Mouse (Mus musculus) heart, embryonic 16.5 days (tissue): ENCODE data around the gene Sh3gl1. TPM values are rescaled to one million over a fixed set of nuclear protein-coding genes. Genes with fewer than 3 reads are reported as not detected.
"Not testable (repeated sequence)": the region's sequence is repeated elsewhere in the genome, so short reads cannot be mapped to it uniquely, and the experiment has no call there.

ENCODE experiments used
- ATAC-seq: fragments of 200-750 bp; cut with Nextera tagmentation; replicated peaks from 2 replicates; pipeline ENCODE4 v1.8.0; 2017; ENCODE audit warnings: moderate number of reproducible peaks; ENCODE audit not compliant: insufficient read depth, low FRiP score; ENCODE audit errors: extremely low read depth
- H3K27ac ChIP-seq: fragments of 300-500 bp; sonication (generic); 2 replicates; pipeline ENCODE4 v1.5.1; 2014; ENCODE audit warnings: mild to moderate bottlenecking, low read length, control low read depth, moderate library complexity
- H3K27me3 ChIP-seq: fragments of 300-500 bp; sonication (generic); 2 replicates; pipeline ENCODE4 v1.6.1; 2014; ENCODE audit warnings: low read length, mixed read lengths; ENCODE audit not compliant: control insufficient read depth, insufficient read depth
- H3K36me3 ChIP-seq: fragments of 300-500 bp; sonication (generic); 2 replicates; pipeline ENCODE4 v1.6.1; 2014; ENCODE audit not compliant: control insufficient read depth, insufficient read depth
- H3K4me1 ChIP-seq: fragments of 300-500 bp; sonication (generic); 2 replicates; pipeline ENCODE4 v1.6.1; 2014; ENCODE audit warnings: low read length, mixed read lengths; ENCODE audit not compliant: control insufficient read depth, insufficient read depth
- H3K4me2 ChIP-seq: fragments of 300-500 bp; sonication (generic); 2 replicates; pipeline ENCODE4 v1.6.1; 2014; ENCODE audit warnings: low read depth, mild to moderate bottlenecking, control low read depth, low read length
- H3K4me3 ChIP-seq: fragments of 300-500 bp; sonication (generic); 2 replicates; pipeline ENCODE4 v1.5.1; 2014; ENCODE audit warnings: mild to moderate bottlenecking, control low read depth, low read length
- H3K9ac ChIP-seq: fragments of 300-500 bp; sonication (generic); 2 replicates; pipeline ENCODE4 v1.6.1; 2014; ENCODE audit warnings: low read length, control low read depth
- H3K9me3 ChIP-seq: fragments of 300-500 bp; sonication (generic); replicated peaks from 2 replicates; pipeline ENCODE4 v1.6.1; 2016; ENCODE audit warnings: low read length; ENCODE audit not compliant: control insufficient read depth
- WGBS: fragments of 180-500 bp; shearing (Covaris S2); extraction: QIAGEN DNeasy Blood & Tissue Kit; methylation state at CpG from one replicate; pipeline ENCODE4 v1.1.7; 2014; 5-methylcytosine and 5-hydroxymethylcytosine counted together
- polyA plus RNA-seq: library from polyadenylated mRNA; unstranded; fragments of >200 nt; fragmentation: Nextera tagmentation; extraction: Ambion mirVana; gene quantifications from 2 replicates; pipeline ENCODE4 v1.2.1, GENCODE M21; 2015

Gene Sh3gl1
- polyA plus RNA-seq, result 81.1 and 82.8 TPM in 2 replicates

GRCm38 (mm10) chr17:56036176-56036900 lies at the start of gene Sh3gl1:
TSS of gene Sh3gl1 (minus strand) at chr17:56036635.
- WGBS, result under 1% methylated on average over 74 of the region's 74 CpGs
- Histone ChIP-seq H3K27me3 (no peaks in the 10 kb centered on the region), H3K9me3 (no peaks in the 10 kb centered on the region), H3K27ac (peak within 1 kb of the TSS; percentile 94), H3K4me1 (peaks cover 33% of the 10 kb centered on the region), H3K4me3 (peak within 1 kb of the TSS; percentile 96), H3K36me3 (no peaks in the 10 kb centered on the region; the same call in 1 of the 2 replicates), H3K9ac (peak within 1 kb of the TSS; percentile 99), H3K4me2 (peak within 1 kb of the TSS; percentile 79)
- peak; percentile 91 for ATAC-seq

- H3K27ac ChIP-seq, result no peak overlapping the region
- no peak for ATAC-seq
- peak overlapping the region; percentile 97 for H3K4me3 ChIP-seq
- peak overlapping the region; percentile 85 for H3K4me2 ChIP-seq
- H3K4me1 ChIP-seq, result peaks cover 16% of the 10 kb centered on the region
- H3K27me3 ChIP-seq, result no peaks in the 10 kb centered on the region
- 11% methylated on average over 8 of the region's 8 CpGs for WGBS
- H3K36me3 ChIP-seq, result peaks cover 10% of the 10 kb centered on the region; the same call in 1 of the 2 replicates
- peak overlapping the region; percentile 95 for H3K9ac ChIP-seq
- H3K9me3 ChIP-seq, result no peaks in the 10 kb centered on the region
Observed at GRCm38 (mm10) chr17:56080781-56081585, 44.5 kb upstream of the Sh3gl1 start.

GRCm38 (mm10) chr17:56079921-56080320 lies 43.5 kb upstream of the Sh3gl1 start:
- Histone ChIP-seq H3K36me3 (peaks cover 10% of the 10 kb centered on the region; the same call in 1 of the 2 replicates), H3K9ac (peak overlapping the region; percentile 95), H3K27ac (peak overlapping the region; percentile 79), H3K4me1 (peaks cover 23% of the 10 kb centered on the region), H3K9me3 (no peaks in the 10 kb centered on the region), H3K27me3 (no peaks in the 10 kb centered on the region), H3K4me2 (peak overlapping the region; percentile 85), H3K4me3 (peak overlapping the region; percentile 97)
- ATAC-seq, result no peak
- under 1% methylated on average over 11 of the region's 11 CpGs for WGBS

- Histone ChIP-seq H3K4me2 (peak within 1 kb of the TSS; percentile 85), H3K4me1 (peaks cover 25% of the 10 kb centered on the region), H3K27ac (peak within 1 kb of the TSS; percentile 79), H3K9me3 (no peaks in the 10 kb centered on the region), H3K4me3 (peak within 1 kb of the TSS; percentile 97), H3K36me3 (peaks cover 7% of the 10 kb centered on the region; the same call in 1 of the 2 replicates), H3K27me3 (no peaks in the 10 kb centered on the region), H3K9ac (peak within 1 kb of the TSS; percentile 95)
- ATAC-seq, result peak; percentile 92
- WGBS, result under 1% methylated on average over 61 of the region's 61 CpGs
Observed at GRCm38 (mm10) chr17:56078880-56079795, 42.7 kb upstream of the Sh3gl1 start, which contains the start of gene Hdgfl2. TSS of gene Hdgfl2 (plus strand) at chr17:56079634.

- peak overlapping the region; percentile 78 for H3K27ac ChIP-seq
- not testable (repeated sequence) for H3K9me3 ChIP-seq, ATAC-seq, H3K36me3 ChIP-seq, H3K27me3 ChIP-seq, H3K9ac ChIP-seq
- H3K4me1 ChIP-seq, result peaks cover 29% of the 10 kb centered on the region
- WGBS, result 62% methylated on average over 9 of the region's 9 CpGs
- H3K4me3 ChIP-seq, result peak overlapping the region; percentile 31
- H3K4me2 ChIP-seq, result peak overlapping the region; percentile 59
Observed at GRCm38 (mm10) chr17:56078361-56078760, 41.9 kb upstream of the Sh3gl1 start.

- H3K9ac ChIP-seq, result no peak overlapping the region
- H3K9me3 ChIP-seq, result no peaks in the 10 kb centered on the region
- H3K36me3 ChIP-seq, result peaks cover 10% of the 10 kb centered on the region; the same call in 1 of the 2 replicates
- ATAC-seq, result no peak
- no peak overlapping the region for H3K27ac ChIP-seq
- no peak overlapping the region for H3K4me3 ChIP-seq
- no peak overlapping the region for H3K4me2 ChIP-seq
- peaks cover 29% of the 10 kb centered on the region for H3K4me1 ChIP-seq
- WGBS, result 88% methylated on average over 5 of the region's 5 CpGs
- H3K27me3 ChIP-seq, result no peaks in the 10 kb centered on the region
Observed at GRCm38 (mm10) chr17:56077523-56077922, 41.1 kb upstream of the Sh3gl1 start.

GRCm38 (mm10) chr17:56074827-56075208 lies 38.4 kb upstream of the Sh3gl1 start, which contains the start of gene Ubxn6:
TSS of gene Ubxn6 (minus strand) at chr17:56075028.
- Histone ChIP-seq H3K4me1 (peaks cover 13% of the 10 kb centered on the region), H3K4me3 (peak within 1 kb of the TSS; percentile 91), H3K9me3 (no peaks in the 10 kb centered on the region), H3K4me2 (peak within 1 kb of the TSS; percentile 79), H3K9ac (peak within 1 kb of the TSS; percentile 93), H3K36me3 (peaks cover 30% of the 10 kb centered on the region), H3K27ac (peak within 1 kb of the TSS; percentile 98), H3K27me3 (no peaks in the 10 kb centered on the region)
- under 1% methylated on average over 35 of the region's 35 CpGs for WGBS
- peak; percentile 38 for ATAC-seq

GRCm38 (mm10) chr17:56074097-56074826 lies 37.8 kb upstream of the Sh3gl1 start:
- 8% methylated on average over 22 of the region's 22 CpGs for WGBS
- no peaks in the 10 kb centered on the region for H3K9me3 ChIP-seq
- H3K4me2 ChIP-seq, result peak overlapping the region; percentile 79
- H3K27me3 ChIP-seq, result no peaks in the 10 kb centered on the region
- H3K4me3 ChIP-seq, result peak overlapping the region; percentile 91
- peak; percentile 18 for ATAC-seq
- H3K36me3 ChIP-seq, result peaks cover 35% of the 10 kb centered on the region
- peaks cover 13% of the 10 kb centered on the region for H3K4me1 ChIP-seq
- peak overlapping the region; percentile 98 for H3K27ac ChIP-seq
- peak overlapping the region; percentile 93 for H3K9ac ChIP-seq
